ENCODE assay signal across 8 mouse cellular contexts in genomic region chr14:24244330-24245176, GRCm38 (mm10). TPM values are rescaled to one million over a fixed set of nuclear protein-coding genes. Genes with fewer than 3 reads are reported as not detected.
DNase-seq lines count a peak whose midpoint lies in the region; ATAC-seq lines count a peak whose summit lies in the region.

No protein-coding gene starts in this region.

- H3K4me3 ChIP-seq in megakaryocyte, embryonic 14.5 days (replicated peaks), result peak overlapping the region; percentile 86
- peak overlapping the region; percentile 71 for H3K4me3 ChIP-seq in brown adipose tissue, adult 24 weeks (ENCODE audit: insufficient read depth, low read depth, low read length)
- H3K4me3 ChIP-seq in forebrain, embryonic 16.5 days (replicated peaks; ENCODE audit: low read length), result peak overlapping the region; percentile 58
- peak overlapping the region; percentile 90 for H3K4me3 ChIP-seq in intestine, embryonic 16.5 days (ENCODE audit: low read length)
- peak overlapping the region; percentile 59 for H3K4me3 ChIP-seq in liver, embryonic 15.5 days (replicated peaks)
- H3K4me3 ChIP-seq in neural tube, embryonic 15.5 days (replicated peaks), result peak overlapping the region; percentile 78

- H3K36me3 ChIP-seq in megakaryocyte, embryonic 14.5 days (replicated peaks; ENCODE audit: low read length), result no peaks in the 10 kb centered on the region
- no peaks in the 10 kb centered on the region for H3K36me3 ChIP-seq in forebrain, embryonic 16.5 days (ENCODE audit: control insufficient read depth, insufficient read depth)
- H3K36me3 ChIP-seq in intestine, embryonic 16.5 days (ENCODE audit: control insufficient read depth, insufficient read depth, low read length), result no peaks in the 10 kb centered on the region
- H3K36me3 ChIP-seq in liver, embryonic 15.5 days (replicated peaks), result no peaks in the 10 kb centered on the region
- H3K36me3 ChIP-seq in neural tube, embryonic 15.5 days, result no peaks in the 10 kb centered on the region

- 0 out of 2 replicates have a peak, but pooled peaks cover 6% of the 10 kb centered on the region for H3K9me3 ChIP-seq in megakaryocyte, embryonic 14.5 days
- H3K9me3 ChIP-seq in forebrain, embryonic 16.5 days (ENCODE audit: control insufficient read depth, low read length), result no peaks in the 10 kb centered on the region
- H3K9me3 ChIP-seq in intestine, embryonic 16.5 days (ENCODE audit: control insufficient read depth, low read length), result no peaks in the 10 kb centered on the region
- no peaks in the 10 kb centered on the region for H3K9me3 ChIP-seq in liver, embryonic 15.5 days (replicated peaks)
- H3K9me3 ChIP-seq in neural tube, embryonic 15.5 days (replicated peaks), result no peaks in the 10 kb centered on the region

- H3K4me1 ChIP-seq in megakaryocyte, embryonic 14.5 days, result peaks cover 13% of the 10 kb centered on the region
- H3K4me1 ChIP-seq in brown adipose tissue, adult 24 weeks (ENCODE audit: control insufficient read depth, insufficient read depth, insufficient read length, low read length), result no peaks in the 10 kb centered on the region; the same call in 1 of the 2 replicates
- peaks cover 15% of the 10 kb centered on the region for H3K4me1 ChIP-seq in forebrain, embryonic 16.5 days (replicated peaks; ENCODE audit: control insufficient read depth, insufficient read depth, low read length)
- H3K4me1 ChIP-seq in intestine, embryonic 16.5 days (ENCODE audit: control insufficient read depth, insufficient read depth, low read length), result peaks cover 14% of the 10 kb centered on the region
- no peaks in the 10 kb centered on the region for H3K4me1 ChIP-seq in liver, embryonic 15.5 days (replicated peaks)
- peaks cover 43% of the 10 kb centered on the region for H3K4me1 ChIP-seq in neural tube, embryonic 15.5 days

- H3K4me2 ChIP-seq in forebrain, embryonic 16.5 days (ENCODE audit: low read length), result peak overlapping the region; percentile 87
- H3K4me2 ChIP-seq in intestine, embryonic 16.5 days (ENCODE audit: low read depth, low read length), result peak overlapping the region; percentile 94
- H3K4me2 ChIP-seq in liver, embryonic 15.5 days, result peak overlapping the region; percentile 65
- H3K4me2 ChIP-seq in neural tube, embryonic 15.5 days, result peak overlapping the region; percentile 88

- ATAC-seq in megakaryocyte, adult 5-6 weeks (ENCODE audit: poor library complexity, severe bottlenecking), result no peak
- peak; percentile 16 for ATAC-seq in forebrain, embryonic 16.5 days
- ATAC-seq in intestine, embryonic 16.5 days, result peak; percentile 73
- ATAC-seq in liver, embryonic 15.5 days (ENCODE audit: insufficient read depth), result no peak; the same call in 1 of the 2 replicates
- peak; percentile 64; the same call in 1 of the 2 replicates for ATAC-seq in neural tube, embryonic 15.5 days (ENCODE audit: low FRiP score)

- no peak overlapping the region for H3K27ac ChIP-seq in brown adipose tissue, adult 24 weeks (replicated peaks; ENCODE audit: low read depth, low read length)
- peak overlapping the region; percentile 83 for H3K27ac ChIP-seq in forebrain, embryonic 16.5 days (ENCODE audit: low read length)
- H3K27ac ChIP-seq in intestine, embryonic 16.5 days (ENCODE audit: low read length), result peak overlapping the region; percentile 91
- no peak overlapping the region for H3K27ac ChIP-seq in liver, embryonic 15.5 days (replicated peaks)
- peak overlapping the region; percentile 94 for H3K27ac ChIP-seq in neural tube, embryonic 15.5 days (replicated peaks)

- WGBS in forebrain, embryonic 16.5 days, result under 1% methylated on average over 40 of the region's 40 CpGs
- WGBS in intestine, embryonic 16.5 days, result under 1% methylated on average over 40 of the region's 40 CpGs
- WGBS in liver, embryonic 15.5 days (ENCODE audit: insufficient replicate concordance), result 1% methylated on average over 40 of the region's 40 CpGs
- under 1% methylated on average over 40 of the region's 40 CpGs for WGBS in neural tube, embryonic 15.5 days

- no peak for DNase-seq in ovary, postnatal 10 days (ENCODE audit: low spot score)

- H3K9ac ChIP-seq in forebrain, embryonic 16.5 days (replicated peaks; ENCODE audit: low read depth, low read length), result peak overlapping the region; percentile 94
- peak overlapping the region; percentile 91 for H3K9ac ChIP-seq in intestine, embryonic 16.5 days (ENCODE audit: low read depth, low read length)
- peak overlapping the region; percentile 35; the same call in 1 of the 2 replicates for H3K9ac ChIP-seq in liver, embryonic 15.5 days
- H3K9ac ChIP-seq in neural tube, embryonic 15.5 days (replicated peaks), result peak overlapping the region; percentile 75

- H3K27me3 ChIP-seq in megakaryocyte, embryonic 14.5 days (replicated peaks), result peaks cover 76% of the 10 kb centered on the region
- H3K27me3 ChIP-seq in forebrain, embryonic 16.5 days (replicated peaks; ENCODE audit: control insufficient read depth, insufficient read depth, low read length), result no peaks in the 10 kb centered on the region
- H3K27me3 ChIP-seq in intestine, embryonic 16.5 days (replicated peaks; ENCODE audit: control insufficient read depth, insufficient read depth, low read length), result no peaks in the 10 kb centered on the region
- H3K27me3 ChIP-seq in liver, embryonic 15.5 days, result peaks cover 77% of the 10 kb centered on the region
- no peaks in the 10 kb centered on the region for H3K27me3 ChIP-seq in neural tube, embryonic 15.5 days (replicated peaks)

RNA-seq across cellular contexts. Expression of gene Dlg5, which starts 1.2 kb away (rescaled TPM):
- not detected in 2 replicates for polyA plus RNA-seq in megakaryocyte, embryonic 14.5 days (2012; ENCODE audit: insufficient read depth, low replicate concordance)
- 0.16 TPM in 1 of 2 replicates, not detected in the other for total RNA-seq in megakaryocyte, adult 5-6 weeks (2015)
- total RNA-seq in megakaryocyte, adult 5-6 weeks (2017), result 0.04 and 1.5 TPM in 2 replicates
- 3.5 and 4.2 TPM in 2 replicates for polyA plus RNA-seq in brown adipose tissue, adult 24 weeks (2012; ENCODE audit: insufficient read depth, insufficient read length, missing spikeins)
- polyA plus RNA-seq in forebrain, embryonic 16.5 days (2015; fragmentation: Nextera tagmentation; extraction: Ambion mirVana), result 17.1 and 21.2 TPM in 2 replicates
- polyA plus RNA-seq in intestine, embryonic 16.5 days (2015; fragmentation: Nextera tagmentation; extraction: Ambion mirVana), result 7.4 and 7.8 TPM in 2 replicates
- 0.97 and 1.1 TPM in 2 replicates for polyA plus RNA-seq in liver, embryonic 15.5 days (2015; fragmentation: Nextera tagmentation; extraction: Ambion mirVana)
- polyA plus RNA-seq in neural tube, embryonic 15.5 days (2015; fragmentation: Nextera tagmentation; extraction: Ambion mirVana), result 17.5 and 19.9 TPM in 2 replicates

RNA-seq across cellular contexts. Expression of gene E330034G19Rik, which starts 48.5 kb away (rescaled TPM):
- not detected in 2 replicates for polyA plus RNA-seq in megakaryocyte, embryonic 14.5 days (2012; ENCODE audit: insufficient read depth, low replicate concordance)
- total RNA-seq in megakaryocyte, adult 5-6 weeks (2015), result not detected in 2 replicates
- not detected in 2 replicates for total RNA-seq in megakaryocyte, adult 5-6 weeks (2017)
- polyA plus RNA-seq in brown adipose tissue, adult 24 weeks (2012; ENCODE audit: insufficient read depth, insufficient read length, missing spikeins), result not detected in 2 replicates
- not detected in 2 replicates for polyA plus RNA-seq in forebrain, embryonic 16.5 days (2015; fragmentation: Nextera tagmentation; extraction: Ambion mirVana)
- not detected in 2 replicates for polyA plus RNA-seq in intestine, embryonic 16.5 days (2015; fragmentation: Nextera tagmentation; extraction: Ambion mirVana)
- not detected in 2 replicates for polyA plus RNA-seq in liver, embryonic 15.5 days (2015; fragmentation: Nextera tagmentation; extraction: Ambion mirVana)
- not detected in 2 replicates for polyA plus RNA-seq in neural tube, embryonic 15.5 days (2015; fragmentation: Nextera tagmentation; extraction: Ambion mirVana)

Comparison
In these comparisons a context has a peak if more than half of its experiments do, and no peak if none do; other contexts are left out.
1. ATAC-seq: peak in forebrain, embryonic 16.5 days (single experiment), intestine, embryonic 16.5 days (single experiment) and neural tube, embryonic 15.5 days (single experiment); none in megakaryocyte, adult 5-6 weeks (single experiment) and liver, embryonic 15.5 days (single experiment).
2. H3K27ac ChIP-seq: peak in forebrain, embryonic 16.5 days (single experiment), intestine, embryonic 16.5 days (single experiment) and neural tube, embryonic 15.5 days (single experiment); none in brown adipose tissue, adult 24 weeks (single experiment) and liver, embryonic 15.5 days (single experiment).
3. H3K9ac ChIP-seq: peak in every context shown above with its lines; median percentile 94 in forebrain, embryonic 16.5 days; 91 in intestine, embryonic 16.5 days; 75 in neural tube, embryonic 15.5 days; 35 in liver, embryonic 15.5 days.
4. Peak in every context shown above with its lines, with median percentiles within 50 percentile points of each other: H3K4me3 ChIP-seq and H3K4me2 ChIP-seq.